ENCODE assay signal across 9 mouse cellular contexts in the genomic region with DNA sequence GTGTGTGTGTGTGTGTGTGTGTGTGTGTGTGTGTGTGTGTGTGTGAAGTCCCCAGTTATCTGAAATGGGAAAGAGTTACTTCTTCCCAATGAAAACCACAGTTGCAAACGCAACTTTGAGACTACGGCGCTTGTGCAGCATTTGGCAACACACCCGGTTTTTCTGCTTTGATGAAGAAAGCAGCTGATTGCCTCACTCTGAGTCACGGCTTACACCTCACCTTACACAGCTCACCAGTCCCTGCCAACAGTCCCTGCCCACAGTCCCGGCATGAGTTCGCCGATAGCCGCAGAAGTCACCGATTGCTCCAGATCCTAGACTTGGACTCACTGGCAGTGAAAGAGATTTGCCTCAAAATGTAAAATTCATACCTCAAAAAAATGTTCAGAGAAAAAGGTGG. TPM values are rescaled to one million over a fixed set of nuclear protein-coding genes. Genes with fewer than 3 reads are reported as not detected.
DNase-seq lines count a peak whose midpoint lies in the region; ATAC-seq and TF ChIP-seq lines count a peak whose summit lies in the region.
"Had no signal": no experiment of that assay in that cellular context is flagged by ENCODE, and none has a peak within 500 bp of the region (broad histone marks: within the 10 kb centered on the region; RNA-seq: fewer than 3 reads in every experiment).

No protein-coding gene starts in this region.

- WGBS in intestine, embryonic 15.5 days, result 82% methylated on average over 10 of the region's 10 CpGs
- 75% methylated on average over 10 of the region's 10 CpGs for WGBS in forebrain, embryonic 14.5 days
- WGBS in hindbrain, postnatal 0 days, result 86% methylated on average over 10 of the region's 10 CpGs

- DNase-seq in 3T3-L1 (ENCODE audit: low read depth, low spot score), result peak; percentile 89
- DNase-seq in Patski (ENCODE audit: low read depth, low spot score), result no peak
- peak; percentile 62 for DNase-seq in liver
- DNase-seq in naive thymus-derived CD4-positive, alpha-beta T cell, adult 2 months (ENCODE audit: low read depth), result peak; percentile 69
- DNase-seq in forebrain, embryonic 14.5 days (ENCODE audit: low spot score), result no peak
- DNase-seq in layer of hippocampus, postnatal 36 days, result no peak
- no peak for DNase-seq in hindbrain, postnatal 0 days (ENCODE audit: low spot score)

- no peak overlapping the region for H3K4me2 ChIP-seq in intestine, embryonic 15.5 days (replicated peaks)
- H3K4me2 ChIP-seq in forebrain, embryonic 14.5 days (ENCODE audit: low read length), result no peak overlapping the region
- H3K4me2 ChIP-seq in hindbrain, postnatal 0 days (ENCODE audit: low read depth, low read length), result no peak overlapping the region

- CTCF ChIA-PET in Patski (lab: Charles Lee), result interaction anchor here (1.2 to 1.5 kb wide), 2 partner anchors 9 to 11 kb away, joined by 3 to 4 read pairs; no protein-coding TSS in a partner anchor

- POLR2A ChIA-PET in Patski (lab: Charles Lee), result no interaction called here

- H3K9me3 ChIP-seq in intestine, embryonic 15.5 days, result no peaks in the 10 kb centered on the region
- H3K9me3 ChIP-seq in forebrain, embryonic 14.5 days (replicated peaks; ENCODE audit: control insufficient read depth, low read length), result no peaks in the 10 kb centered on the region
- H3K9me3 ChIP-seq in hindbrain, postnatal 0 days (ENCODE audit: low read length), result no peaks in the 10 kb centered on the region

- H3K27ac ChIP-seq in intestine, embryonic 15.5 days, result no peak overlapping the region
- H3K27ac ChIP-seq in forebrain, embryonic 14.5 days (ENCODE audit: low read depth, low read length), result no peak overlapping the region
- H3K27ac ChIP-seq in hindbrain, postnatal 0 days, result no peak overlapping the region
- H3K27ac ChIP-seq: heart, adult 2 months had no signal

- H3K9ac ChIP-seq in intestine, embryonic 15.5 days, result no peak overlapping the region
- no peak overlapping the region for H3K9ac ChIP-seq in forebrain, embryonic 14.5 days (ENCODE audit: low read length)
- H3K9ac ChIP-seq in hindbrain, postnatal 0 days (replicated peaks; ENCODE audit: low read length), result no peak overlapping the region

- H3K27me3 ChIP-seq in Patski, result no peaks in the 10 kb centered on the region
- H3K27me3 ChIP-seq in intestine, embryonic 15.5 days (replicated peaks), result no peaks in the 10 kb centered on the region
- H3K27me3 ChIP-seq in forebrain, embryonic 14.5 days (replicated peaks; ENCODE audit: control insufficient read depth, insufficient read depth, low read length), result no peaks in the 10 kb centered on the region
- no peaks in the 10 kb centered on the region for H3K27me3 ChIP-seq in hindbrain, postnatal 0 days (ENCODE audit: insufficient read depth, low read length)

- in situ Hi-C loops in Patski (cut with MboI; ENCODE audit: low pct_unique_long_range_greater_than_20kb), result no loop called here

- H3K4me3 ChIP-seq in intestine, embryonic 15.5 days (replicated peaks), result no peak overlapping the region
- H3K4me3 ChIP-seq in forebrain, embryonic 14.5 days (ENCODE audit: low read depth, low read length), result no peak overlapping the region
- no peak overlapping the region for H3K4me3 ChIP-seq in hindbrain, postnatal 0 days (ENCODE audit: low read length)
- H3K4me3 ChIP-seq: heart, adult 2 months had no signal

- no peaks in the 10 kb centered on the region for H3K36me3 ChIP-seq in intestine, embryonic 15.5 days
- H3K36me3 ChIP-seq in forebrain, embryonic 14.5 days (ENCODE audit: control insufficient read depth, insufficient read depth, low read length), result no peaks in the 10 kb centered on the region
- H3K36me3 ChIP-seq in hindbrain, postnatal 0 days (ENCODE audit: insufficient read depth, low read length), result no peaks in the 10 kb centered on the region

- no peak for TF ChIP-seq CTCF in Patski (IDR thresholded peaks at IDR 0.05)
- no peak for TF ChIP-seq CTCF in hindbrain, postnatal 0 days (IDR thresholded peaks at IDR 0.05; ENCODE audit: low read depth)

- no peaks in the 10 kb centered on the region for H3K4me1 ChIP-seq in intestine, embryonic 15.5 days (replicated peaks)
- H3K4me1 ChIP-seq in forebrain, embryonic 14.5 days (ENCODE audit: control insufficient read depth, insufficient read depth, low read length), result peaks cover 3% of the 10 kb centered on the region; the same call in 1 of the 2 replicates
- H3K4me1 ChIP-seq in hindbrain, postnatal 0 days (ENCODE audit: insufficient read depth, low read length), result no peaks in the 10 kb centered on the region

- ATAC-seq in Patski, result peak; percentile 87
- no peak for ATAC-seq in intestine, embryonic 15.5 days
- ATAC-seq in forebrain, embryonic 14.5 days, result no peak
- ATAC-seq in hindbrain, postnatal 0 days, result no peak

RNA-seq across cellular contexts. Expression of a gene that starts 15.6 kb away (rescaled TPM):
- 29.9 TPM for polyA plus RNA-seq in Patski (2021)
- 13.6 and 14.0 TPM in 2 replicates for polyA plus RNA-seq in intestine, embryonic 15.5 days (2015; fragmentation: Nextera tagmentation; extraction: Ambion mirVana)
- 52.5 and 53.8 TPM in 2 replicates for polyA plus RNA-seq in forebrain, embryonic 14.5 days (2014; fragmentation: Nextera tagmentation; extraction: Ambion mirVana)
- 100 to 1,000 TPM; 193 to 200 TPM for total RNA-seq in layer of hippocampus, postnatal 36 days (2021)
- 63.3 and 82.1 TPM in 2 replicates for total RNA-seq in hindbrain, postnatal 0 days (2014; rRNA removed)
- polyA plus RNA-seq in hindbrain, postnatal 0 days (2015; fragmentation: Nextera tagmentation; extraction: Ambion mirVana), result 32.4 and 32.6 TPM in 2 replicates

Comparison
In these comparisons a context has a peak if more than half of its experiments do, and no peak if none do; other contexts are left out.
1. DNase-seq: peak in 3T3-L1 (single experiment), liver (single experiment) and naive thymus-derived CD4-positive, alpha-beta T cell, adult 2 months (single experiment); none in Patski (single experiment), forebrain, embryonic 14.5 days (single experiment), layer of hippocampus, postnatal 36 days (0 of 2) and hindbrain, postnatal 0 days (single experiment).